Mouse (Mus musculus) thymus, postnatal 14 days (tissue): ENCODE results near the gene Adat1.
A peak's percentile ranks its signal among the peaks of the same experiment; 100 is the strongest.
"Not testable (repeated sequence)": the region's sequence is repeated elsewhere in the genome, so short reads cannot be mapped to it uniquely, and the experiment has no call there.

Experiments
- DNase-seq: peaks from one replicate; pipeline ENCODE4 v3.0.0; 2021

Adat1 gene

DNA sequence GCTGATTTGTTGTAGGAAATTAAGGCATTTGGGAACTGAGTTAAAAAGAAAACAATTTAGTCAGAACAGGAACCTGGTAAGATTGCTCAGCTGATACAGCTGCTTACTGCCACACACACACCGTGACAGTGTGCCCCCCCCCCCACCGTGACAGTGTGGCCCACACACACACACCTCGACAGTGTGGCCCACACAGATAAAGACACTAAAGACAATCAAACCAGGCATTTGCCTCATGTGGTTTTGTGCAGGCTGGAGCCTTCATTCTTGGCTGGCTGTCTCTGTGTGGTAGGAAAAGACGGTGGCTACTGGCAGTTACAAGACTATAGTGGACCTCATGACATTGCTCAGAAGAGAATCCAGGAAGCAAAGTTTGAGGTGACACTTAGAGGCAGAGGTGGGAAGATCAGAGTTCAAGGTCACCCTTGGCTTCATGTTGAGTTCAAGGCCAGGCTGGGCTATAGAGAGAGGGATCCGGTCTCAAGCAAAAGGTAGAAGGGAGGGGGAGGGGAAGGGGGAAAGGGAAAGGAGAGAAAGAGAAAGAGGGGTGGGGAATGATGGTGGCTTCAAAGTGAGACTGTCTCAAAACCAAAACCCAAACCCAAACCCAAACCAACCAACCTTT, 24.7 kb downstream of the Adat1 start:
- no peak for DNase-seq

DNA sequence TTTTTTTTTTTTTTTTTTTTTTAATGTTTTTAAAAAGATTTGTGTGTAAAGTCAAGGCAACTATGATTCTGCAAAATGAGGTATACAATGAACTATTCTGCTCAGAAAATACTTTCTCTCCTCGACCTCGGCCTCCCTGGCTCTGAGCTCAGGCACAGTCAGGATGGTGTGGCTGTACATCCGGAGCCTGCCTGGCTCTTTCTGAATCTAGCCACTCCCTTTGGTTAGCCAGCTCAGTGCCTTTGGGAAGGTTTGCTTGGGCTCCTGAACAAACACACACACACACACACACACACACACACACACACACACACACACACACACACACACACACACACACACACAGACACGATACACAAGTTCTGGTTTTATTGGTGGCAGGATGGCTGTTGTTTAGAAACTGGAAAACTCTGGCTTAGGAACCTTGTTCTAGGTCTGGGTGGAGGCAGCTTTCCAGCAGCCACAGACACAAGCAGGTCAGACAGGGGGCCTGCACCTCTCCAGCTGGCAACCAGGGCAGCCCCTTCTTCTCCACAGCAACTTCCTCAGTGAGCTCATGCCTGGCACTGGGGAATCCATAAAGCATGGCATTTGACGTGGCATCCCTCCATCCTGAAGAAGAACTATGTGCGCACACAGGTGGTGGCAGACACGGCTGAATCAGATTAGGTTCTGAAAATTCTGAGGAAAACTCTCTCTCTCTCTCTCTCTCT, 27.1 kb downstream of the Adat1 start:
- DNase-seq, result no peak

DNA sequence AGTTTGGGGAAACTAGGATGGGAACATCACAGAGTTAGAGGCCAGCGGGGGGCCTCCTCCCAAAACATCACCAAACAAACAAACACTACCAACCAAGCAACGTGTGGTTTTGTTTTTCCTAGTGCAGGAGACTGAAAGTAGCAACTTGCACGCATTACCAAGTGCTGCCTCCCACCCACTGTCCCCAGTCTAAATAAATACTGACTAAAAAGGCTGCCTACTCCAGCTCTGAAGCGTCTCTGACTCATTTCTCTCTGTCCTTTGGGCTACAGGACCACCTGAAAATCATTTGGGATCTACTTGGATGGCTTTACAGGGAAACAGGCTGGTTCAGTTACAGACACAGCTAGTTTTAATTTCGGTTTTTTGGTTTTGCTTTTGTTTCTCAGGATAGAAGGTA, 27.8 kb downstream of the Adat1 start:
- no peak for DNase-seq

GRCm38 (mm10) chr8:111963546-111963945, 28.6 kb downstream of the Adat1 start:
- no peak for DNase-seq

DNA sequence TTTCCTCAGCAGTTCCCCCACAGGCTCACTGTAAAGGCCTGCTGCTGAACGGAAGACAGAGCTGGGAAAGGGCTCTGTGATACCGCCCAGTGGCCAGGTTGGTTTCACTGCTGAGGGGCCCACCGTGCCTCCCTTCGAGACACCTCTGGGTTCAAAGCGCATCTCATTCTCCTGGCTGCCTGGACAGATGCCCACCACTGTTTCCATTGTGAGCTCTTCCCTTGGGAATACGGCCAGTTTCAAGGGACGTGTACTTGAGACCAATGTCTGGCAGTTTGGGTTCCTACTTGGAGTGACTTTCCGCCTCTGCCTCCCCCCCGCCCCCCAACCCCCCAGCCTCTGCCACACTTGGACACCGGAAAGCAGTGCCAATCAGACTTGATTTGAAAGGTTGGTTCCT, 29.0 kb downstream of the Adat1 start:
- no peak for DNase-seq

DNA sequence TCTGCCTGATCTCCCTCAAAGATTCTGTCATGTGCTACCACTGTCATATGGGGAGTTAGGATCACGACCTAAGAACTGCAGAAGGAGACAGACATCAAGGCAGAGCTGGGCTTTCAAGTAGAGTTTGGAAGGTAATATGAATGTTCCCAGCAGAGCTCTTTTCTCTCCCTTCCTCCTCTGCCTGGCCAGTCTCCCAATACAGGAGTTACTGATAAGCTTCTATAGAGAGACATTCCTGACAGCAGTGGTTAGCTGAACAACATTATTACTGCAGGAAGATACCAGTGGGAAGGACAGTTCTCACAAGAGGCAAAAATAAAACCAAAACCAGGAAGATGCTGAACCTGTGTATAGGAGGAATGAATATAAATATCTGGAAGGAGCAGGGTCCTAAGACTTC, 29.5 kb downstream of the Adat1 start:
- no peak for DNase-seq

DNA sequence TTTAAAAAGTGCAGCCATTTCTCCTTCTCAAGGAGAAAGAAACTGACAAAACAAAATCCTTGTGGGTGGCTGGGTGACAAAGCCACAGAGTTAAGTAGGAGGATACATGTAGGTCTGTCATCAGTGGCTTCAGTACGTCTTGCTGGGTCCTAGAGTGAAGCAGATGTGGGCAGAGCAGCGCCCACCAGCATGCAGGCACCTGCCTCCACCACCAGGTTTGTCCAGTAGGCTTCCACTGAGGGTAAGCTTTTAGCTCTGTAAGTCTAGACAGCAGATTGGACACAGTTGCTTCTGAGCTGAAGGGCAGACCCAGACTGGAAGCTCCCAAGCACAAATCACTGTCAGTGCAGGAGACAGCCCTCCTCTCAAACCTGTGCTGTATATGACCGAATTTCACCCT, 30.8 kb downstream of the Adat1 start:
- DNase-seq, result no peak

DNA sequence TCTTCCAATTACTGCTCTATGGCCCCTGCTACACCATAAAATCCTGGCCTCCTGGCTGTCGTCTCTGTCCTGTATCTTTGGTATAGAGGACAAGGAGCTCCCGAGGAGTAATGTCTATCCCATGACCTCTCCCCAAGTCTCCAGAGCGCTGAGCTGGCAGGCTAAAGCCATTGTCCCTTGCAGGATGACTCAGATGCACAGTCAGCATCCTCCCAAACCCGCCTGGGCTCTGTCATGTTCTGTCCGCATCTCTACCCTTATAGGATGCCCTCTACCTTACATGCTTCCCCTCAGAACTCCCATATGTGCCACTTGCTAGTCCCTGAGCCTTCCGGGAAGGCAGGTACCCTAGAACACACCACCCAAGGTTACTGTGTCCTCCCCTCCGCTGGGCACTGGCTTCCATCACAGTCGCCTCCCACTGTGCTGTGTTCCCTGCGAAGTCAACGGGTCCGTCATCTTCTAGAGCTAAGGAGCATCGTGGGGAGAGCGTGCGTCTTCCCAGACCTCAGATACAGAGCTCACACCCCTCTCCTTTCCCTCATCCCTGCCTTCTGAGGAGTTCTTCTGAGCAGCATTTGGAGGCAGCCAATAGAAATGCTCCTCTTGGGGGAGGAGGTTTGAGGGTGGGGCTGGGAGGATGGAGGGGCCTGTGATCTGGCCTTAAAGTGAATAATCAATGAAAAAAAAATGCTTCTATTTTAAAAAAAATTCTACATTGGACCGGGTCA, 31.3 kb downstream of the Adat1 start:
- DNase-seq, result no peak

- no peak for DNase-seq
These were observed 34.9 kb downstream of the Adat1 start for GRCm38 (mm10) chr8:111957231-111957630.

DNA sequence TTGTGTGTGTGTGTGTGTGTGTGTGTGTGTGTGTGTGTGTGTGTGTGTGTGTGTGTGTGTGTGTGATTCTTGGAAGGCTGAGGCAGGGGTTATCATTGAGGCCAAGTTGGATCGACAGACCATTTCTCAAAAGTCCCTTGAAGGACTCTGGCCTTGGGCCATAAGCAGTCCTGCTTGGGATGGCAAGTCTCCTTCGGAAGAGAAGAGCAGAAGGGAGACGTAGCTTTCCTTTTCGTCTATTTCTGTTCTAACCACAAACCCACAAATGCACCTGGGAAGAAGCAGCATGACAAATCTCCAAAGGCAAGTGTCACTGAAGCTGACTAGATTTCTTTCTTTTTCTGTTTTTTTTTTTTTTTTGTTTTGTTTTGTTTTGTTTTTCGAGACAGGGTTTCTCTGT, 36.2 kb downstream of the Adat1 start:
- no peak for DNase-seq

DNA sequence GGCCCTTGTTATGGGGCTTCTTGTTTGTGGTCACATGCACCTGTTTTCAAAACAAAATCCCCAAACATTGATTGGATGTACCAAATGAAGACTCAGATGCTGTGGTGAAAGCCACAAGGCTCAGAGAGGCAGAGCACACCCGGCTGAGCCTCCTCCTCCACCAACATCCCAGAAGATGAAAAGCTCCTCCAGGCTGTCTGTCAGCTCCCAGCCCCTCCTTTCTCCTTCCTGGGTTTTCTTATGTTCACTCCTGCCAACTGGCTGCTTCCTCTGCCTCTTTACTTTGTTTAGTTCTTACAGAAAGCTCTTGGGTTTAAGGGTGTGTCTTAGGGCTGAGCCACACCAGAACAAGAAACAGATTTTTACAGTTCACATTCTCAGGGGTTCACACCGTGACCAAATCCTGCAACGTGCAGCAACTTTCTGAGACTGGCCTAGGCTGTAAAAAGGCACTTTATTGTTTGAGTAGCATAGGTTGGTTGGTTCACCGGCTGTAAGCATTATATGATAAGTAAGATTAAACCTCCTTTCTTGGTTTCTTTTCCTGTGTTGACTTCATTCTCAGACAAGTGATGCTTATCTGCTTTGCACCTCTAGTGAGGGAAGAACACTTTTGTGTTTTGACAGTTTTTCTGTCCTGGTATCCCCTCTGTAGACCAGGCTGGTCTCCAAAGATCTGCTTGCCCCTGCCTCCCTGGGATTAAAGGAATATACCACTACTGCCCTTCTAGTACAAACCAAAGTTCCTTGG, 37.1 kb downstream of the Adat1 start:
- DNase-seq, result no peak

DNA sequence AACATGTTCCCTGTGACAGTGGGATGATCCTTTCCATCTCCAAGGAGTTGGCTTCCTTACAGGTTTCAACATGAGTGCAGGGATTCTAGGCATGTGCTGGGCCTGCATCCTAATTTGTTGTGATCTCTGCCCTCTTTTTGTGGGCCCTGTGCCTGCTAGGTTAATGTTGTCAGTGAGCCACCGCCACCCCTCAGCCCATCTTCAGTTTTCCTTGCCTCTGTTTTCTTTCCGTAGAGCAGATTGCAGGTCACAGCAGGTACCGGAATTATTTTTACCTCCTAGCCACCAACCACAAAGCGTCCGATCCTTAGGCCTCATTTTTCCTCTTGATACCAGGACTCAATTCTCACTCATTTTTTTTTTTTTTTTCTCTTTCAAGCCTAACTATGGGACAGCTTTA, 40.2 kb downstream of the Adat1 start:
- no peak for DNase-seq

- DNase-seq, result no peak
These were observed 40.8 kb downstream of the Adat1 start for GRCm38 (mm10) chr8:111951317-111951716.

GRCm38 (mm10) chr8:111950846-111951245, 41.3 kb downstream of the Adat1 start:
- DNase-seq, result no peak

GRCm38 (mm10) chr8:111947954-111948353, 44.1 kb downstream of the Adat1 start:
- DNase-seq, result no peak

DNA sequence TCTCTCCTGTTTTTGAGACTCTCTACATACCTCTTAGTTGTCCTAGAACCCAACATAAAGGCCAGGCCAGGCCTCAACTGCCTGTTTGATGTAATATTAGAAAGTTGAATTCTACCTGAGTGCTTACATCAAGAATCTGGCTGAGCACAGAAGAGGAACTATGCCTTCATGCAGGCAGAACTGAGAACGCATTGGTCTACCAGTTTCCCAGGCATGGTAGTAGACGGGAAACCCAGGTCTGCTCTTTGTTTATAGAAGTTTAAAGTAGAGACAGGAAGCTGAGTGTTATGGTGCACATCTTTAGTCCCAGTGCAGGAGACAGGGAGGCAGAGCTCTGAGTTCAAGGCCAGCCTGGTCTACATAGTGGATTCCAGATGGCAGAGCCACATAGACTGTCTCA, 45.0 kb downstream of the Adat1 start:
- DNase-seq, result no peak

GRCm38 (mm10) chr8:111943544-111943943, 48.6 kb downstream of the Adat1 start:
- no peak for DNase-seq

DNA sequence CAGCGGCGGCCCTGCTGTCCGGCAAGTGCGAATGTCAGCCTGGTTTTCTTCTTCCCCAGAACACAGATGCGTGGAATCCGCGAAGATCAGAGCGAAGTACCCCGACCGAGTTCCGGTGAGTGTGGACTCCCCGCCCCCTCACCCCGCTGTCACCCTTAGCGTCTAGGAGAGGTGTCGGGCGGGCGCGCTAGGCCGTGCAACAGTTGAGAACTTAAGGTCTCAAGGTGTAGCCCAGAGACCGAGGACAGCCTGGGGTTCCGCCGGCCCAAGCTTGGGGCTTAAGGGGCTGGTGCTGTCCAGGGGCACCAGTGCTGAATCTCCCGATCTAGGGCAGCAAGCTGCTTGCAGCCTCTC, 51.0 kb downstream of the Adat1 start:
- DNase-seq, result peak; percentile 69

DNA sequence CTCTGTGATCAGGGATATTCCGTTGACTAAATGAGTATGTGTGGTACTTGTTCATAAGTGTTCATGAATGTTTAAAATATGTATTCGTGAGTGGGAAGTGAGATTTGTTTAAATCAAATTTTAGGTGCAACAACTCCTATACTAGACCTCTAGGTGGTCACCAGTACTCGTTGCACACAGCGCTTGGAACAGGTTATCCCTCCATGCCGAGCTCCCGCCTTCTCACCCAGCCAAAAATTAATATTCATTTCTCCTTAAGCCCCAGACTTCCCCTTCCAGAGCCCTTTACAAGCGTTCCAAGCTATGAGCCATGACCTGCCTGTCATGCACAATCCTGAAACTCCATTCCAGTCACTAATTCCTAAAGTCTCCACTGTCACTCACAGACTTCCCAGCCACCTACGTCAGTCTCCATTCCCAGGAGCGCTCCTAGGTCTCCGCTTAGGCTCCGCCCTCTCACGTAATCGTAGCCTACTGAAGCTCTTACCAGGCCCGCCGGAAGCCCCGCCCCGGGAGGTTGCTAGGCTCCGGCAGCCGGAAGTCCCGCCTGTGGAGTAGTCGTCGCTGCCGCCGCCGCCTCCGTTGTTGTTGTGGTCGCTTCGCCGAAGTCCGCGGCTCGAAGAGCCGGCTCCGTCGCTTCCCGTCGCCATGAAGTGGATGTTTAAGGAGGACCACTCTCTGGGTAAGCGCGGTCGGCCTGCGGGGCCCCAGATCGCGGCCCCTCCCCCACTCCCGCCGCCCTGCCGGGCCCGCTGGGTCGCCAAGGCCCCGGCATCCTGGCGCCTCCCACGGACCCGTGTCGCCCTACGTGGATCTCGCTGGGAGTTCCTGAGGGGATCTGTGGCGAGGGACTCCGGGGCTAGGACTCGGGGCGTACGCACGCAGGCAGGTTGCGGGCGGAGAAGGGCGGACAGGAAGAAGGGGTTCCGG, 51.7 kb downstream of the Adat1 start, which contains the start of gene Gabarapl2:
Gabarapl2 (plus strand) TSS at position 533 of the 930 bp plus-strand sequence.
- DNase-seq, result peak; percentile 96

GRCm38 (mm10) chr8:111939516-111940142, 52.5 kb downstream of the Adat1 start:
- DNase-seq, result peak; percentile 30

GRCm38 (mm10) chr8:111938076-111938985, 53.8 kb downstream of the Adat1 start:
- not testable (repeated sequence) for DNase-seq
